Mouse (Mus musculus): ENCODE measurements around the gene Mrtfa. TPM values are rescaled to one million over a fixed set of nuclear protein-coding genes. Genes with fewer than 3 reads are reported as not detected.
A peak's percentile ranks its signal among the peaks of the same experiment; 100 is the strongest.

Mrtfa gene
- polyA plus RNA-seq, 1 experiment from 2014 or later: 25.8 TPM

DNA sequence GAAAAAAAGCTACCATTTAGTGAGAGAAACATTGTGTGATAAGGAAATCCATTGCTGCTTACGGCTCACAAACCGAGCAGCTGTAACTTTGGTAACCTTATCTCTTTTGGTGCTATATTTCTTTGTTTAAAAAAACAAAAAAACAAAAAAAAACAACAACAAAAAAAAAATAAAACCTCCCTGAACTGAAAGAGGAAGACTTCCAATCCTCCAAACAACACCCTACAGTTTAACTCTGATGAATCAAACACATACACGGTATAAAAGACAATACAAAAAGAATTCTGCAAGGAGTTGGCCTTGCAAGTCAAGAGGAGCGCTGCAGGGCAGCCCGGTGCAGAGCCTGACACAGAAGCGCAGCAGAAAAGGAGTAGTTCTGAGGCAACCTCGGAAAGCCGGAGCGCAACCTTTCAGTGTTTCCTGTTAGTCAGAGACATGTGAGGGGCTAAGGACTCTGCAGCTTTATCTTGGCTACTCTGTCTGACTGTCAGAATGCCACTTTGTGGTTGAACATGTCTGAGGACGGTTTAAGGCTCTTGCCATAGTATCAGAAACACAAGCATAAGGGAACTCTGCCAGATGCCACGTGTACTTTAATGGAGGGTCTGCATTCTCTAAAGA lies 48.5 kb downstream of the Mrtfa start:
- no peak overlapping the region for H3K4me3 ChIP-seq
- WGBS: 82% methylated on average over 11 of the region's 11 CpGs
- H3K9ac ChIP-seq: no peak overlapping the region
- H3K4me2 ChIP-seq (replicated peaks): no peak overlapping the region
- H3K9me3 ChIP-seq: no peaks in the 10 kb centered on the region
- no peak overlapping the region for H3K27ac ChIP-seq
- H3K27me3 ChIP-seq: no peaks in the 10 kb centered on the region
- H3K36me3 ChIP-seq: no peaks in the 10 kb centered on the region
- no peak for ATAC-seq (ENCODE audit: low FRiP score, low read depth)
- peaks cover 9% of the 10 kb centered on the region for H3K4me1 ChIP-seq

DNA sequence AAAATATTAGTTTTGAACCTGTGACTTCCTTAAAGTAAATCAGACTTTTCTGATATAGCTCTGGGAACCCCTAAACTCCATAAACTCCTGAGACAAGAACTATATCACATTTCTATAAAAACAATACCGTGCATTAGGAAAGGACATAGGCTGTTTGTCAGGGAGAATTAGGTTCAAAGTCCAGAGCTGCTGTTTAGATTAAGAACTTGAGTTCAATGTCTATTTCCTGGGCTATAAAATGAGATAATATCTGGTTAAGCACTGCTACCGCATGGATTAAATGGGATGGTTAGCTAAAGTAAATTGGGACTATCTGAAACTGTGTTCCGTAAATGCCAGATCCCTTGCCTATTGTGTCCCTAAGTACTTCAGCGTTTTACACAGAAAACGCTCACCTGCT lies 50.6 kb downstream of the Mrtfa start:
- Histone ChIP-seq H3K27ac (no peak overlapping the region), H3K4me1 (peaks cover 11% of the 10 kb centered on the region), H3K27me3 (no peaks in the 10 kb centered on the region), H3K9me3 (no peaks in the 10 kb centered on the region), H3K36me3 (no peaks in the 10 kb centered on the region), H3K9ac (no peak overlapping the region), H3K4me3 (no peak overlapping the region), H3K4me2 (replicated peaks) (no peak overlapping the region)
- 80% methylated on average over 5 of the region's 5 CpGs for WGBS
- ATAC-seq (ENCODE audit: low FRiP score, low read depth): no peak

DNA sequence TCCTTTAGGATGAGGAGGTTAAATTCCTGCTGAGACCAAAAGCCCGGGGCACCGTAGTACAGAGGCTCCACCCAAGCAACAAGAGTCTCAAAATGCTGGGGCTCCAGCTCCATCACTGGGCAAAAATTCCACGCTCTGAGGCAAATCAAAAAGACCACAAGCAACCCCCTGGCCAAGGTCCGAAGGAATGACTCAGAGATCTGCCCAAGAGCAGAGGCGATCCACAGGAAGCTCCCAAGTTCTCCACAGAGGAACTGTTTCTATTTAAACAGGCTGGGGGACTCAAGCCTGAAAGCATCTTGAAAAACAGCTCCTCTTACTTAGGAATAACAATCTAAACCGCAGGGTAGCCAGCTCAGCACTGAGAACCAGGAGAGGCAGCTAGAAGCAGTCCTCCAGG lies 53.3 kb downstream of the Mrtfa start:
- Histone ChIP-seq H3K27me3 (no peaks in the 10 kb centered on the region), H3K9ac (no peak overlapping the region), H3K4me3 (no peak overlapping the region), H3K4me2 (replicated peaks) (no peak overlapping the region), H3K9me3 (no peaks in the 10 kb centered on the region), H3K4me1 (peaks cover 11% of the 10 kb centered on the region), H3K36me3 (no peaks in the 10 kb centered on the region), H3K27ac (peak overlapping the region; percentile 39; the same call in 1 of the 2 replicates)
- WGBS: 37% methylated on average over 6 of the region's 6 CpGs
- no peak for ATAC-seq (ENCODE audit: low FRiP score, low read depth)

DNA sequence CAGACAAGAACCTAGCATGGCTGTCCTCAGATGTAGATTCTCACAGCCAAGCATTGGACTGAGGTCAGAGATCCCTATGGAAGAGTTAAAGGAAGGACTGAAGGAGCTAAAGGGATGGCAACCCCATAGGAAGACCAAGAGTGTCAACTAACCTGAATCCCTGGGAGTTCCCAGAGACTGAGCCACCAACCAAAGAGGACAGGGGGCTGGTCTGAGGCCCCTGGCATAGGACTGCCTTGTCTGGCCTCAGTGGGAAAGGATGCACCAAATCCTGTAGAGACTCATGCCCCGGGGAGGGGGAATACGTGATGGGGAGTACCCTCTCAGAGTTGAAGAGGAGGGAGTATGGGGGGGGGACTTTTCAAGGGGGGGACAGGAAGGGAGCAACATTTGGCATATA lies 56.8 kb downstream of the Mrtfa start:
- Histone ChIP-seq H3K9ac (no peak overlapping the region), H3K27me3 (no peaks in the 10 kb centered on the region), H3K27ac (no peak overlapping the region), H3K4me3 (no peak overlapping the region), H3K4me2 (replicated peaks) (no peak overlapping the region), H3K4me1 (peaks cover 28% of the 10 kb centered on the region), H3K36me3 (no peaks in the 10 kb centered on the region), H3K9me3 (no peaks in the 10 kb centered on the region)
- ATAC-seq (ENCODE audit: low FRiP score, low read depth): no peak
- 97% methylated on average over 2 of the region's 2 CpGs for WGBS

DNA sequence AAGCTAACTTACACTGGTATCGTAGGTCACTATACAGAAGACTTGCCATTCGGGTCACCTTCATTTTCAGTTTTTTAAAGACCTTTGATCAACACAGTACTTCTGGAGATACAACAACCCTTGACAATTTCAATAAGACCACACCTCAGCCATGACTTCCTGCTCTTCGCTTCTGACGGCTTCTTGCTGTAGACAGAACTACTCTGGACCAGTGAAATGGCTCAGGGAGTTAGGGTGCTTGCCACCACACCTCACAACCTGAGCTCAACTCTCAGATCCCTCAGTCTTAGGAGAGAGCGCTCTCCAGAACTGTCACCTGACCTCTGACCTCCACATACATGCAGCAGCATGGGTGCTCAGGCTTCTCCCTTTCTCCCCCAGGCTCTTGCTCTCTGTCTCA lies 59.4 kb downstream of the Mrtfa start:
- H3K4me2 ChIP-seq (replicated peaks): no peak overlapping the region
- H3K9me3 ChIP-seq: no peaks in the 10 kb centered on the region
- ATAC-seq (ENCODE audit: low FRiP score, low read depth): no peak
- H3K27me3 ChIP-seq: no peaks in the 10 kb centered on the region
- H3K27ac ChIP-seq: no peak overlapping the region
- peaks cover 25% of the 10 kb centered on the region for H3K4me1 ChIP-seq
- no peak overlapping the region for H3K9ac ChIP-seq
- H3K4me3 ChIP-seq: no peak overlapping the region
- 91% methylated on average over 5 of the region's 5 CpGs for WGBS
- no peaks in the 10 kb centered on the region for H3K36me3 ChIP-seq

DNA sequence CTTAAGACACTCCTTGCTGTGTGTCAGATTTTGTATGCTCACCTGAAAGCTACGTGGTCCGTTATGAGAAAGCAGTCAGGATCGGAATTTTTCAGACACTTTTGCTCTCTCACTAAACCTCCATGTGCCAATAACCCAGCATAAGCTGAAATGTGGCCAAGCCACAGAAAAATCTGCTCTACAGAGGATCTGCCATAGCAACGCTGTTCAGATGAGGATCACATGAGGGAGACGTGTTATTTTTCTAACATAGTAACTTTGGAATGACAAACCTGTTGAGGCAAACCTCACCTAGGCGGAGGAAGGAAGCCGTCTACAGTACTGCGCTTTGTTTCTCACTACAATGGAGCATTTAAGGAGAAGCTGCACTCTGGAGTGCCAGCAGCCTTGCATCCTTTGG lies 60.6 kb downstream of the Mrtfa start:
- Histone ChIP-seq H3K4me2 (replicated peaks) (0 out of 2 replicates have a peak overlapping the region, but pooled peaks have one; percentile 1), H3K36me3 (no peaks in the 10 kb centered on the region), H3K9me3 (no peaks in the 10 kb centered on the region), H3K4me3 (no peak overlapping the region), H3K27me3 (no peaks in the 10 kb centered on the region), H3K4me1 (peaks cover 25% of the 10 kb centered on the region), H3K27ac (no peak overlapping the region), H3K9ac (no peak overlapping the region)
- no peak for ATAC-seq (ENCODE audit: low FRiP score, low read depth)
- WGBS: 67% methylated on average over 8 of the region's 8 CpGs

DNA sequence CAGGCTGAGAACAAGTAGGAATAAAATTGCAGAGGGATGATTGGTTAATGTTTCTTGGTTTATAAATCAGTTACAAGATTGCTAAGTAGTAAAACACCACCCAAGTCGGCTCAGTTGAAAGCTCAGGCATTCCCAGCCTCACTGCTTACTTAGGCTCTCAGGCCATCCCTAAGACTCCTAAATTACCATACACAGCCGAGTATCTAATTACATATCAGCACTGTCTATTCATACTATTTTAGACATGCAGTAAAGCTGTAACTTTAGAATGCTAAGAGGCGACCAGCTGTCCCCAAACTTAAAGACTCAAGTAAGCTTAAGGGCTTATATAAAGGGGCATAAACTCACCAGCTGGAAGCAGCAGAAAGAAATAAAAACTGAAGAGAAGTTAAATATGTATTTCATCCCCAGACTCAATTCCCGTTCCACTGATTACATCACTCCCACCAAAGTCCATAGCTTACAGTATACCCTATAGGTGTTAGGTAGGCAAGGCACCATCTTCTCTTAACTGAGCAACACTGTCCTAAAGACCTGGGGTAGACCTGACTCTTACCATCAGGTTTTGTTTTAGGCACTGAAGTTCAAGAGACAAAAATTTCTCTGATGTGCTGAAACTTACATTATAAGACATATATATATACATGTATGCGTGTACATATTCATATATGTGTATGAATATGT lies 62.3 kb downstream of the Mrtfa start:
- Histone ChIP-seq H3K27me3 (no peaks in the 10 kb centered on the region), H3K4me1 (peaks cover 25% of the 10 kb centered on the region), H3K4me2 (replicated peaks) (no peak overlapping the region), H3K36me3 (no peaks in the 10 kb centered on the region), H3K4me3 (no peak overlapping the region), H3K27ac (no peak overlapping the region), H3K9ac (no peak overlapping the region), H3K9me3 (no peaks in the 10 kb centered on the region)
- 51% methylated on average over 5 of the region's 5 CpGs for WGBS
- peak; percentile 66 for ATAC-seq (ENCODE audit: low FRiP score, low read depth)

DNA sequence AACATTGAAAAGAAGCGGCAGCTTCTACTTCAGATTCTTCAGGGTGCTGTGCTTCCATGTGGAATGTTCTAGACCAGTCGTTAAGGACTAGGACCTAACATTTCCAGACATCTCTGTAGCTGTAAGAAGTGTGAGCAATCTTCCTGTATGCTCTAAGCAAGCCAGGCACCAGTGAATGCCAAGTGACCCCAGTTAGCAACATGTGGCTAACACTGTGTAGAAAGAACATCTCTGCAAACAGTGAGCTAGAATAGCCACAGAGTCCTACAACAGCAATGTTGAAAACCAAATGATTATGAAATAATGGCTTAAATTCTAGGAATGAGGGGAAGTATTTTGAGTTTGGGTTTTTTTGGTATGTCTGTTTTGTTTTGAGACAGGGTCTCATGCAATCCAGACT lies 66.3 kb downstream of the Mrtfa start:
- Histone ChIP-seq H3K4me3 (no peak overlapping the region), H3K36me3 (no peaks in the 10 kb centered on the region), H3K9ac (no peak overlapping the region), H3K4me1 (peaks cover 17% of the 10 kb centered on the region; the same call in 1 of the 2 replicates), H3K9me3 (no peaks in the 10 kb centered on the region), H3K4me2 (replicated peaks) (no peak overlapping the region), H3K27ac (no peak overlapping the region), H3K27me3 (no peaks in the 10 kb centered on the region)
- 92% methylated on average over 2 of the region's 2 CpGs for WGBS
- no peak for ATAC-seq (ENCODE audit: low FRiP score, low read depth)

DNA sequence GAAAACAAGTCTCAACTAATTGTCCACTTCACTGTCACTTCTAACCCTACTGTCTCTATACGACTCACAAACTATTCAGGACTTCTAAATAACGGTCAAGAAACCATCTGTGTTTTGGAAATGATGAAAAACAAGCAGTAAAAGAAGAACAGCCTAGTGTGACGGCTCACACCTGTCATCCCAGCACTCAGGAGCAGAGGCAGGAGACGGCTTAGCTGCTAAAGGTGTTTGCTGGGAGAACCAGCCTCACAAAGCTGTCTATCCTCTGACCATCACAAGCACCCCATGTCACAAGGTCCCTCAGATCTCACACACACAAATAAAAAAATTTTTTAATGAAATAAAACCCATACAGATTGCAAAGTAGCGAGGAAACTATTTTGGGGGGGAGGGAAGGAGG lies 67.4 kb downstream of the Mrtfa start:
- H3K9me3 ChIP-seq: no peaks in the 10 kb centered on the region
- ATAC-seq (ENCODE audit: low FRiP score, low read depth): no peak
- no peak overlapping the region for H3K4me3 ChIP-seq
- no peaks in the 10 kb centered on the region for H3K27me3 ChIP-seq
- H3K9ac ChIP-seq: no peak overlapping the region
- 0 out of 2 replicates have a peak, but pooled peaks cover 7% of the 10 kb centered on the region for H3K4me1 ChIP-seq
- no peaks in the 10 kb centered on the region for H3K36me3 ChIP-seq
- no peak overlapping the region for H3K4me2 ChIP-seq (replicated peaks)
- no peak overlapping the region for H3K27ac ChIP-seq
- 73% methylated on average over 5 of the region's 5 CpGs for WGBS

DNA sequence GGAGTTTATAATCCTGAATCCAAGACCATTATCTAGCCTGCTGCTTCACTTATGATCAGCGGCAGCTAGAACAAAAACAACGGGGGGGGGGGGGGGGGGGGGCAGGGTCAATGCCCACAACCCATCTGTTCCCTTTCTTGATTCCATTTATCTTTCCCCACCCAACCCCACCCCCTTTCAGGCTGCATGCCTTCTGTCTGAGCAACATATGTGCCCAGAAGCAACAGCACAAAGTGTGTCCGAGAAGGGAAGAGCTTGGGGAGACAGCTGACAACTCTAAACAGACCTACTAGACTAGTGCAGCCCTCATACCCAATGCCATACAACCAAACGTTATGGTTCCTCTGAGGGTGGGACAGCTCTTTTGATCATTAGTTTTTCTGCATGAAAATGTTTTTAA lies 68.0 kb downstream of the Mrtfa start:
- H3K4me2 ChIP-seq (replicated peaks): no peak overlapping the region
- ATAC-seq (ENCODE audit: low FRiP score, low read depth): no peak
- no peak overlapping the region for H3K4me3 ChIP-seq
- WGBS: 64% methylated on average over 3 of the region's 4 CpGs
- H3K9me3 ChIP-seq: no peaks in the 10 kb centered on the region
- H3K27me3 ChIP-seq: no peaks in the 10 kb centered on the region
- H3K9ac ChIP-seq: no peak overlapping the region
- no peaks in the 10 kb centered on the region for H3K36me3 ChIP-seq
- H3K27ac ChIP-seq: no peak overlapping the region
- 0 out of 2 replicates have a peak, but pooled peaks cover 4% of the 10 kb centered on the region for H3K4me1 ChIP-seq

DNA sequence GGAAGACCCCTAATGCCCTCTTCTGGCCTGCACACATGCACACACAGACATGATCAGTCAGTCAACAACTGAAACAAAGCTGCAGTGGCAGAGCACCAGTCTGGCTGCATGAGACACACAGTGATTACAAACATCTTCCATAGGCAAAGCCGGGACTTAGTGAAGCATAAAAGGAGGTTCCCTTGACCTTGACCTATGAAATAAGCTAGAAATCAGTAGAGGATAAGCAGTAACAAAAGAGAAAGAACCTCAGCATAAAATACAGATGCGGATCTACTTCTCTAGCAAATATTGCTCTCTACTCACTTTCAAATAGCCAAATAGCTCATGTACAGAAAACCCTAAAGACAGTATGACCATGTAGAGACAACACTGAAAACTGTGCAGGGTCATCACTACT lies 68.5 kb downstream of the Mrtfa start:
- ATAC-seq (ENCODE audit: low FRiP score, low read depth): no peak
- Histone ChIP-seq H3K9me3 (no peaks in the 10 kb centered on the region), H3K4me3 (no peak overlapping the region), H3K27me3 (no peaks in the 10 kb centered on the region), H3K27ac (no peak overlapping the region), H3K36me3 (peaks cover 3% of the 10 kb centered on the region), H3K9ac (no peak overlapping the region), H3K4me1 (0 out of 2 replicates have a peak, but pooled peaks cover 4% of the 10 kb centered on the region), H3K4me2 (replicated peaks) (no peak overlapping the region)
- 80% methylated on average over 2 of the region's 2 CpGs for WGBS

DNA sequence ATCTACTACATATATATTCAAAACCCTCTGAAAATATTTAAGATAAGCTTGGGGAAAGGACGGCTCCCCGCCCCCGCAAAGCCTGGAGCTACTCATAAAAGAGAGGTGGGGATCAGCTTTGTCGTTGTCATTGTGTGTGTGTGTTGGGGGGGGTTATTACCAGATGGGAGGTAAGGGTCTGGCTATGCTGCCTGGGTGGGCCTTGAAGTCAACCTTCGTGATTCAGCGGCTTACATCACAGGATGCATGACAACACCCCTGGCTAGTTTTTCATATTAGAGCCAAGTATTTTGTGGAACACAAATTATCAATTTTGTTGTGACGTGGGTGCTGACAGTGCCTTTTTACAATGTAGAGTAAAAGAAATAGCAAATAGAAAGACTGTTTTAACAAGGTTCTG lies 69.6 kb downstream of the Mrtfa start:
- no peaks in the 10 kb centered on the region for H3K27me3 ChIP-seq
- no peak overlapping the region for H3K9ac ChIP-seq
- 0 out of 2 replicates have a peak, but pooled peaks cover 4% of the 10 kb centered on the region for H3K4me1 ChIP-seq
- 68% methylated on average over 7 of the region's 7 CpGs for WGBS
- ATAC-seq (ENCODE audit: low FRiP score, low read depth): no peak
- H3K9me3 ChIP-seq: no peaks in the 10 kb centered on the region
- peaks cover 6% of the 10 kb centered on the region for H3K36me3 ChIP-seq
- no peak overlapping the region; the same call in 1 of the 2 replicates for H3K27ac ChIP-seq
- H3K4me2 ChIP-seq (replicated peaks): no peak overlapping the region
- H3K4me3 ChIP-seq: no peak overlapping the region

DNA sequence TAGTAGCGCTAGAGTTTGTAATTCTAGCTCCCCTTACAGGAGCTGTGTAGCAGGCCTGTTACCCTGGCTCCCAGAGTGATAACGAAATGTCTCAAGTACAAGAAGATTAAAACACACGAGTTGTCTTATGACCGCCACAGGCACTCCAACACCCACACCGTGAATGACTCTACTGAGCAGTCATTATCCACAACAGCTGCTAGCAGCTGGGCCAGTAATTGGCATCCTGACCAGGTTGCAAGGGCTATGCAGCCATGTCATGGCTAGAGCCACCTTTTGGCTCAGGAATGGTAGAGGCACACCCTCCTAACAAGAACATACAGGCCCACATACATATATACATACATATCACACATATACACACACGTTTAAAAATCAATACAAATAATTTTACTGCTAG lies 70.4 kb downstream of the Mrtfa start:
- no peaks in the 10 kb centered on the region for H3K9me3 ChIP-seq
- H3K27me3 ChIP-seq: no peaks in the 10 kb centered on the region
- H3K9ac ChIP-seq: no peak overlapping the region
- H3K4me1 ChIP-seq: 0 out of 2 replicates have a peak, but pooled peaks cover 4% of the 10 kb centered on the region
- 61% methylated on average over 6 of the region's 6 CpGs for WGBS
- H3K27ac ChIP-seq: no peak overlapping the region
- no peak overlapping the region for H3K4me3 ChIP-seq
- H3K36me3 ChIP-seq: peaks cover 11% of the 10 kb centered on the region
- ATAC-seq (ENCODE audit: low FRiP score, low read depth): no peak
- no peak overlapping the region for H3K4me2 ChIP-seq (replicated peaks)
